Mouse (Mus musculus): ENCODE results near the gene Kctd21. TPM values are rescaled to one million over a fixed set of nuclear protein-coding genes. Genes with fewer than 3 reads are reported as not detected.

Kctd21 gene
- polyA plus RNA-seq, 1 experiment from 2014 or later = 4.1 TPM

DNA sequence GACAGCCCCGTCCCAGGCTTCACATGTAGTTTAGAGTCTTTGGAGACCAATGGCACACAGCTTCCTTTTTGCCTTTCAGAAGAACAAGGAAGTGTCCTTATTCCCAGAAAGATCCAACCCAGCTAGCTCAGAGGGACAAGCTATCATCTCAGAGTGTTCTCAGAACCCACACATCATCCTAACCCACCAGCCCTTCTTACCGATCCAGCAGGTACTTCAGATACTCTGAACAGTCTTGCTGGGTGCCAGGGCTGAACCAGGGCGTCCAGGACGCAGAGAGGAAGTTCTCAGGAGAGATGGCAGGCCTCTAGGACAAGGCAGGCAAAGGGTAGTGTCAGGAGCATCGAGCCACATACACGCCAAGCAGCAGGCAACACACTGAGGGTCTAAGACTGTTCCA lies 19.3 kb upstream of the Kctd21 start:
- H3K36me3 ChIP-seq (ENCODE audit: control insufficient read depth, insufficient read depth) = peaks cover 27% of the 10 kb centered on the region
- ATAC-seq (replicated peaks; ENCODE audit: extremely low read depth, insufficient read depth, low FRiP score) = no peak
- H3K27me3 ChIP-seq (ENCODE audit: control insufficient read depth, insufficient read depth, low read length) = no peaks in the 10 kb centered on the region
- no peaks in the 10 kb centered on the region for H3K9me3 ChIP-seq (replicated peaks; ENCODE audit: control insufficient read depth, low read length)
- H3K27ac ChIP-seq (ENCODE audit: low read length) = no peak overlapping the region
- H3K4me3 ChIP-seq (ENCODE audit: low read length) = no peak overlapping the region
- no peak overlapping the region for H3K4me2 ChIP-seq (ENCODE audit: low read depth, low read length)
- no peak overlapping the region for H3K9ac ChIP-seq (ENCODE audit: low read length)
- 81% methylated on average over 6 of the region's 6 CpGs for WGBS
- H3K4me1 ChIP-seq (ENCODE audit: control insufficient read depth, insufficient read depth, low read length) = no peaks in the 10 kb centered on the region

DNA sequence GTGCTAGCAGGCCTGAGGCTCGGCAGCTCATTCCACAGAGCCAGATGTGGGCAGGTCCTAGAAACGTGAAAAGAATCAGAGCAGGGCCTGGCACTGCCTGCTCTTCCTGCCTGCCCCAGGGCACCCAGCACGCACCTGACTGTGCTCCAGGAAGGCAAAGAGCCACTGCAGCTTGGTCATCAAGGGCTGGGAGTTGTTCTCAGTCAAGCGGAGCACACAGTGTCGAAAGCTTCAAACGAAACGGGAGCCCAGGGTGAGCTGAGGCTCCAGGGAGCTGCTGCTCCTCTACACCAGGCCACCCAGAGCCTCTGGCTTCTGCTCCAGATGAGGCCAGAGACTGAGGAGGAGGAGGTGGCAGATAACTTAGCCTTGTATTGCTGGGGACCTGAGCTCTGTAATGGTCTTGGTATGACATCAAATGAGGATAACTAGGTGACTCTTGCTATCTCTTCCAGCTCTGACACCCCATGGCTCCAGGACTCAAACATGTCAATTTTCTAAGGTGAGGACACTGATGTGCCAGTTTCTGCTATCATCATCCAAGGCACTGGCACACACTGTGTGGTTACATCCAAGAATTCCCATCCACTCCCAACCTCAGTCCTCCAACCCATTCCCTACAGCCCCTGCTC lies 18.6 kb upstream of the Kctd21 start:
- no peak overlapping the region for H3K9ac ChIP-seq (ENCODE audit: low read length)
- ATAC-seq (replicated peaks; ENCODE audit: extremely low read depth, insufficient read depth, low FRiP score) = no peak
- peaks cover 21% of the 10 kb centered on the region for H3K36me3 ChIP-seq (ENCODE audit: control insufficient read depth, insufficient read depth)
- H3K4me3 ChIP-seq (ENCODE audit: low read length) = no peak overlapping the region
- 61% methylated on average over 7 of the region's 7 CpGs for WGBS
- H3K27me3 ChIP-seq (ENCODE audit: control insufficient read depth, insufficient read depth, low read length) = no peaks in the 10 kb centered on the region
- H3K4me1 ChIP-seq (ENCODE audit: control insufficient read depth, insufficient read depth, low read length) = no peaks in the 10 kb centered on the region
- H3K4me2 ChIP-seq (ENCODE audit: low read depth, low read length) = no peak overlapping the region
- H3K9me3 ChIP-seq (replicated peaks; ENCODE audit: control insufficient read depth, low read length) = no peaks in the 10 kb centered on the region
- no peak overlapping the region for H3K27ac ChIP-seq (ENCODE audit: low read length)

DNA sequence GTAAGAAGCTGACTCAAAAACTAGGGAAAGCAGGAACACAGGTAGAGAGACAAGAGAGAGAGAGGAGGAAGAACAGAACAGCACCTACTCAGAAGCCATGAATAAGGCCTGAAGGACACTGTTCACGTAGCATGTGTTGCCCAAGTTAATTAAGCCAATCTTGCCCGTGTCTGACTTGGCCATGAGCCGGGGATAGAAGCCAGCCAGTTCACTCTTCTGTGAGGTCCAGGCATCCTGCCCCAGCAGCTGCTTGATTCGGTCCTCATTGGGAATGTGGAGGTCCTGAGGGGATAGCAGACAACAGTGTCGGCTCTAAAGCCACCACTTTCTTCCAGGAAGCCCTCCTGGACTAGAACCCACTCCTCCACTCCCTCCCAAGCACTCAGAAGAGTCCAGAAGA lies 17.5 kb upstream of the Kctd21 start:
- no peak overlapping the region for H3K27ac ChIP-seq (ENCODE audit: low read length)
- no peak overlapping the region for H3K4me2 ChIP-seq (ENCODE audit: low read depth, low read length)
- no peak overlapping the region for H3K4me3 ChIP-seq (ENCODE audit: low read length)
- ATAC-seq (replicated peaks; ENCODE audit: extremely low read depth, insufficient read depth, low FRiP score) = no peak
- H3K4me1 ChIP-seq (ENCODE audit: control insufficient read depth, insufficient read depth, low read length) = no peaks in the 10 kb centered on the region
- H3K9me3 ChIP-seq (replicated peaks; ENCODE audit: control insufficient read depth, low read length) = no peaks in the 10 kb centered on the region
- H3K36me3 ChIP-seq (ENCODE audit: control insufficient read depth, insufficient read depth) = peaks cover 10% of the 10 kb centered on the region; the same call in 1 of the 2 replicates
- 84% methylated on average over 5 of the region's 5 CpGs for WGBS
- H3K9ac ChIP-seq (ENCODE audit: low read length) = no peak overlapping the region
- no peaks in the 10 kb centered on the region for H3K27me3 ChIP-seq (ENCODE audit: control insufficient read depth, insufficient read depth, low read length)

DNA sequence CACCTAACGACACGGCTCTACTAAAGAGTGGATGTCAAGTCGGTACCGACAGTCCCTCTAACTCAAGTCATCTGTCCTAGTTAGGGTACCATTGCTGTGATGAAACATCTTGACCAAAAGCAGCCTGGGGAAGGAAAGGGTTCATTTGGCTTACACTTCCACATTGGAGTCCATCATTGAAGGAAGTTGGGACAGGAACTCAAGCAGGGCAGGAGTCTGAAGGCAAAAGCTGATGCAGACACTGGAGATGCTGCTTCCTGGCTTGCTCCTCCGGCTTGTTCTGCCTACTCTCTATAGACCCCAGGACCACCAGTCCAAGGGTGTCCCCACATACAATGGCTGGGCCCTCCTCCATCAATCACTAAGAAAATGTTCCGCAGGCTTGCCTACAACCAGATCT lies 16.5 kb upstream of the Kctd21 start:
- no peak for ATAC-seq (replicated peaks; ENCODE audit: extremely low read depth, insufficient read depth, low FRiP score)

DNA sequence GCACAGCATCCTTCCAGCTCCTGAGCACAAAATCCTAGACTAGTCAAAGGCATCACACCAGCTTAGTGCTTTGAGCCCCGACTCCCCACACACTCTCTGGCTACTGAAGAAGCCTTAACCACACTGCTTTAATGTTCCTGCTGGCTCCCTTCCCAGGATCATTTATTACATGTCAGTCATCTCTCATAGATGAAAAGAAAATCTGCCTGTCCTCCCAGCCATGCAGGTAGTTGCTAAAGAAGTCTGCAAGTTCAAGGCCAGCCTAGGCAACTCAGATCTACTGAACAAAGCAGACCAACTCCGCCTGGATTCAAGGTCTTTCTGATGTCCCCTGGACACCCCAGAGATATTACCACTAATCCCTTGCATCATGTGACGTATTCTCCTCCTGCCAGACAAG lies 14.4 kb upstream of the Kctd21 start:
- no peak overlapping the region for H3K4me3 ChIP-seq (ENCODE audit: low read length)
- no peak overlapping the region for H3K27ac ChIP-seq (ENCODE audit: low read length)
- no peaks in the 10 kb centered on the region for H3K27me3 ChIP-seq (ENCODE audit: control insufficient read depth, insufficient read depth, low read length)
- WGBS = 78% methylated on average over 3 of the region's 3 CpGs
- H3K9me3 ChIP-seq (replicated peaks; ENCODE audit: control insufficient read depth, low read length) = no peaks in the 10 kb centered on the region
- H3K9ac ChIP-seq (ENCODE audit: low read length) = no peak overlapping the region
- H3K4me1 ChIP-seq (ENCODE audit: control insufficient read depth, insufficient read depth, low read length) = no peaks in the 10 kb centered on the region
- ATAC-seq (replicated peaks; ENCODE audit: extremely low read depth, insufficient read depth, low FRiP score) = no peak
- no peaks in the 10 kb centered on the region for H3K36me3 ChIP-seq (ENCODE audit: control insufficient read depth, insufficient read depth)
- H3K4me2 ChIP-seq (ENCODE audit: low read depth, low read length) = no peak overlapping the region

More for the DNA sequence above, 16.5 kb upstream of the Kctd21 start:
- WGBS = 90% methylated on average over 6 of the region's 6 CpGs
- no peak overlapping the region for H3K9ac ChIP-seq (ENCODE audit: low read length)
- H3K27me3 ChIP-seq (ENCODE audit: control insufficient read depth, insufficient read depth, low read length) = no peaks in the 10 kb centered on the region
- no peak overlapping the region for H3K27ac ChIP-seq (ENCODE audit: low read length)
- no peak overlapping the region for H3K4me2 ChIP-seq (ENCODE audit: low read depth, low read length)
- no peaks in the 10 kb centered on the region for H3K4me1 ChIP-seq (ENCODE audit: control insufficient read depth, insufficient read depth, low read length)
- no peaks in the 10 kb centered on the region for H3K9me3 ChIP-seq (replicated peaks; ENCODE audit: control insufficient read depth, low read length)
- H3K4me3 ChIP-seq (ENCODE audit: low read length) = no peak overlapping the region
- H3K36me3 ChIP-seq (ENCODE audit: control insufficient read depth, insufficient read depth) = peaks cover 5% of the 10 kb centered on the region; the same call in 1 of the 2 replicates

DNA sequence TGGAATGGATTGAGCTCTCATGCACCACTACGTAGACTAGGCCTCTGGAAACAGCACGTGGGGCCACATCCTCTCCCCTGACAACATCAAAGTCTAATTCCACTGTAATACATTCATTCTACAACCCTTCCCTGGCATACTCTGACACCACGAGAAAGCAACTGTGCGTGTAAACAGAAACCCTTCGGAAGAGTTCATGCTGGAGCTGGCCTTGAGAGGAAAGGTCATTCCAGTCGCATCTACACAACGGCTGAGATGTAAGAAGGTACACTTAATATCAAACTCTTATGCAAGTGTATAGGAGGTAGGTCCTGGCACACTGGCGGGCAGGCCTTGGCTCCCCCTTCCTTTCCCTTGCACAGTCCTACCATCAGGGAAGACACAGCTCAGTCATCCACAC lies 7.8 kb upstream of the Kctd21 start:
- H3K4me2 ChIP-seq (ENCODE audit: low read depth, low read length) = no peak overlapping the region
- H3K9ac ChIP-seq (ENCODE audit: low read length) = no peak overlapping the region
- H3K27ac ChIP-seq (ENCODE audit: low read length) = no peak overlapping the region
- no peak overlapping the region for H3K4me3 ChIP-seq (ENCODE audit: low read length)
- WGBS = 89% methylated on average over 8 of the region's 8 CpGs
- peaks cover 3% of the 10 kb centered on the region for H3K4me1 ChIP-seq (ENCODE audit: control insufficient read depth, insufficient read depth, low read length)
- no peak for ATAC-seq (replicated peaks; ENCODE audit: extremely low read depth, insufficient read depth, low FRiP score)
- peaks cover 33% of the 10 kb centered on the region for H3K27me3 ChIP-seq (ENCODE audit: control insufficient read depth, insufficient read depth, low read length)
- H3K9me3 ChIP-seq (replicated peaks; ENCODE audit: control insufficient read depth, low read length) = no peaks in the 10 kb centered on the region
- H3K36me3 ChIP-seq (ENCODE audit: control insufficient read depth, insufficient read depth) = no peaks in the 10 kb centered on the region

DNA sequence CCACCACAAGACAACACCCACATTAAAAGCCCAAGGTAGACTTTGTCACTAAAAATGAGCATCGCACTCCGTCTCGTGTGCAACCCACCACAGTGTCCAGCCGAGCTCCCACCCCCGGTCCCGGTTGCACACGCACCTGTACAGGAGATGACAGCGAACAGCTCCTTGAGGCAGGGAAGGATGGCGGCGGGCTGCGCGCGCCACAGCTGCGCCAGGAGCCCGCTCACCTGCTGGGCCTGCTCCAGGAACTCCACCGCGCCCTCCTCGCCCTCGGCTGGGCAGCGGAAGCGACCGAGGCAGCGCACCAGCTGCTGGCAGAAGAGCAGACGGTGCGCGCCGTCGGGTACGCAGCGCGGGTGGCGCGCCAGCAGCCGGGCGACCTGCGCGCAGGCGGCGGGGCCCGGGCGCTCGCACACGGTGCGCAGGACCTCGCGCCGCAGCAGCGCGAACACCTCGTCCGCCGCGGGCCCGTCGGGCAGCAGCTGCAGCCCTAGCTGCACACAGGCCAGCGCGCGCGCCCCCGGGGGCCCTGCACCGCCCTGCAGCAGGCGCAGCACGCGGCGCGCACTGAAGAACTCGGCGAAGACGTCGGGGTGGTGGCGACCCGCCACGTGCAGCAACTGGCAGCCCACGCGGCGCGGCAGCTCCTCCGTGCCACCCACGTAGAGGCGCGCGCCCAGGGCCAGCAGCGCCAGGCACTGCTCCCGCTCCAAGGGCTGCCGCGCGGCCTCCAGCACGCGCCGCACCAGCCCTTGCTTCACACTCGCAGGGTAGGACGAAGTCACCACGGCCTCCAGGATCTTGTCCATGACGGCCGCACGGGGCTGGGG lies 6.8 kb upstream of the Kctd21 start:
- peaks cover 33% of the 10 kb centered on the region for H3K27me3 ChIP-seq (ENCODE audit: control insufficient read depth, insufficient read depth, low read length)
- peaks cover 3% of the 10 kb centered on the region for H3K4me1 ChIP-seq (ENCODE audit: control insufficient read depth, insufficient read depth, low read length)
- 14% methylated on average over 81 of the region's 96 CpGs for WGBS
- peak overlapping the region; percentile 50 for H3K4me3 ChIP-seq (ENCODE audit: low read length)
- H3K36me3 ChIP-seq (ENCODE audit: control insufficient read depth, insufficient read depth) = no peaks in the 10 kb centered on the region
- ATAC-seq (replicated peaks; ENCODE audit: extremely low read depth, insufficient read depth, low FRiP score) = 0 out of 2 replicates have a peak, but pooled peaks have one; percentile 7
- H3K4me2 ChIP-seq (ENCODE audit: low read depth, low read length) = peak overlapping the region; percentile 68
- H3K27ac ChIP-seq (ENCODE audit: low read length) = no peak overlapping the region
- no peaks in the 10 kb centered on the region for H3K9me3 ChIP-seq (replicated peaks; ENCODE audit: control insufficient read depth, low read length)
- peak overlapping the region; percentile 38; the same call in 1 of the 2 replicates for H3K9ac ChIP-seq (ENCODE audit: low read length)

DNA sequence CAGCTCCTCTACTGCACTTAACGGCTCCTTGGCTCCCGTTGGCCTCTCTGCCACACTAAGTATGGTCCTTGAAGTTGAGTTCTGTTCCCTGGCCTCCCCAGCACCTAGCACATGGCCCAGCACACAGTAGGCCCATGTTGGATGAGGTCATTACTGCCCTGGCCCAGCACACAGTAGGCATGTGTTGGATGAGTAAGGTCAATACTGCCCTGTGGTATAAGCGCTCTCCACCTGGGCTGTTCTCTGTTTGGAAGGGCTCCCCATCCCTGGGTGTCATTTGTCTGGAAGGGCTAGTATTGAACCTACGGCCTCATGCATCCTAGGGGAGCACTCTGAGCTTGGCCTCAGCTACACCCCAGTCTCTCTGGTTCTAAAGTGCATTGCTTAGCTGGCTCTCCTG lies 4.8 kb upstream of the Kctd21 start:
- H3K4me2 ChIP-seq (ENCODE audit: low read depth, low read length) = no peak overlapping the region
- ATAC-seq (replicated peaks; ENCODE audit: extremely low read depth, insufficient read depth, low FRiP score) = no peak
- peaks cover 8% of the 10 kb centered on the region for H3K4me1 ChIP-seq (ENCODE audit: control insufficient read depth, insufficient read depth, low read length)
- H3K27ac ChIP-seq (ENCODE audit: low read length) = no peak overlapping the region
- H3K36me3 ChIP-seq (ENCODE audit: control insufficient read depth, insufficient read depth) = no peaks in the 10 kb centered on the region
- H3K9ac ChIP-seq (ENCODE audit: low read length) = no peak overlapping the region
- no peaks in the 10 kb centered on the region for H3K9me3 ChIP-seq (replicated peaks; ENCODE audit: control insufficient read depth, low read length)
- 89% methylated on average over 4 of the region's 4 CpGs for WGBS
- H3K4me3 ChIP-seq (ENCODE audit: low read length) = no peak overlapping the region
- peaks cover 33% of the 10 kb centered on the region for H3K27me3 ChIP-seq (ENCODE audit: control insufficient read depth, insufficient read depth, low read length)

DNA sequence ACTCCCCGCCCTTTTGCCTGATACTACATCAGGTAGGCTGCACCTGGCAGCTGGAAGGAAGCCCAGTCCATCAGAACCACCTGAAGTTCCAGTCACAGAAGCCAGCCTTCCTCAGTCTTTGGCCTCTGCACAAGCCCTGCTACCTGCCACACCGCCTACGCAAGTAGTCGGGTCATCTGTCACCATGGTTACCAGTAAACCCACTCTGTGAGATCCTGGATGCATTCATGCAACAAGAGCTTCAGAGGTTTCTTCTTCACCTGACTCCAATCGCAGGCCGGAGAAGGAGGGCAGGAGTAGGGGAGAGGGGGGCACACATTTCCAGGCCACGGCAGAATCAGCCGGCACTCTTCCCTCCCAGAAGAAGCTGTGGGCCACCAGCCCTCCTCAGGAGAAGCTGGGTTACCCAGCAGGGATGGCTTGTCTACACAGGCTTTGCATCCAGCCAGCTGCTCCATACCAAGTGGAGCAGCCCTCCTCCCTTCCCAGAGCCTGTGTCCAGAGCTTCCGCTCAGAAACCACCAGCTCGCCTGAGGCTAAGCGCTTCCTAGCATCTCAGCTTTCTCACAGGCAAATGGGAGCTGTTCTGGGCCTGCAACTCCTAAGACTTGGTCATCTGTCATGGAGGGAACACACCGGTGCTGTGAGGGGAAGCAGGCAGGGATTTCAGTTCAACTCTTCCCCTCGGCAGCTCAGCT lies 3.1 kb upstream of the Kctd21 start:
- Histone ChIP-seq H3K4me3 (ENCODE audit: low read length) (no peak overlapping the region), H3K27ac (ENCODE audit: low read length) (no peak overlapping the region), H3K9me3 (replicated peaks; ENCODE audit: control insufficient read depth, low read length) (no peaks in the 10 kb centered on the region), H3K4me2 (ENCODE audit: low read depth, low read length) (no peak overlapping the region), H3K27me3 (ENCODE audit: control insufficient read depth, insufficient read depth, low read length) (peaks cover 31% of the 10 kb centered on the region), H3K9ac (ENCODE audit: low read length) (no peak overlapping the region), H3K4me1 (ENCODE audit: control insufficient read depth, insufficient read depth, low read length) (peaks cover 11% of the 10 kb centered on the region), H3K36me3 (ENCODE audit: control insufficient read depth, insufficient read depth) (no peaks in the 10 kb centered on the region)
- no peak for ATAC-seq (replicated peaks; ENCODE audit: extremely low read depth, insufficient read depth, low FRiP score)
- 85% methylated on average over 13 of the region's 13 CpGs for WGBS
